Mouse (Mus musculus) MEL (cell line): Measurements from ENCODE around the gene Uap1. TPM values are rescaled to one million over a fixed set of nuclear protein-coding genes. Genes with fewer than 3 reads are reported as not detected.
A peak's percentile ranks its signal among the peaks of the same experiment; 100 is the strongest.

Experiments
- DNase-seq: peaks from one replicate; pipeline ENCODE4 v3.0.0; 2011; ENCODE audit warnings: low read depth, low spot score
- H3K27ac ChIP-seq: 2 replicates; pipeline ENCODE4 v1.5.1; 2012; ENCODE audit warnings: low read depth, mild to moderate bottlenecking, control low read depth, low read length, moderate library complexity; ENCODE audit not compliant: control insufficient read depth
- H3K27me3 ChIP-seq, 2 experiments: fragments of 150-350 bp in 1 of 2; sonication (generic) in 1 of 2; 2 replicates each; pipeline ENCODE4 v1.6.1; 2012; ENCODE audit warnings: low read length in 2 of 2, mild to moderate bottlenecking in 2 of 2, improper control_type of control experiment in 1 of 2, moderate library complexity in 1 of 2; ENCODE audit not compliant: insufficient read depth in 2 of 2, control insufficient read depth in 1 of 2
- H3K36me3 ChIP-seq, 2 experiments: 2 replicates each; pipeline ENCODE4 v1.6.1; 2012 to 2014; ENCODE audit warnings: low read length in 2 of 2, improper control_type of control experiment in 1 of 2, inconsistent platforms in 1 of 2, mild to moderate bottlenecking in 1 of 2; ENCODE audit not compliant: insufficient read depth in 2 of 2, control insufficient read depth in 1 of 2
- H3K4me1 ChIP-seq, 2 experiments: fragments of 150-350 bp in 1 of 2; sonication (generic) in 1 of 2; 2 replicates each; pipeline ENCODE4 v1.6.1; 2012; ENCODE audit warnings: low read length in 2 of 2, improper control_type of control experiment in 1 of 2, mild to moderate bottlenecking in 1 of 2; ENCODE audit not compliant: insufficient read depth in 2 of 2, control insufficient read depth in 1 of 2
- H3K4me3 ChIP-seq, 2 experiments: fragments of 150-350 bp in 1 of 2; sonication (generic) in 1 of 2; 2 replicates each; pipeline ENCODE4 v1.5.1; 2012; ENCODE audit warnings: low read depth in 2 of 2, low read length in 2 of 2, mild to moderate bottlenecking in 2 of 2, moderate library complexity in 2 of 2, control low read depth in 1 of 2, improper control_type of control experiment in 1 of 2; ENCODE audit not compliant: control insufficient read depth in 1 of 2, insufficient read depth in 1 of 2
- H3K79me2 ChIP-seq: 2 replicates; pipeline ENCODE4 v1.6.1; 2012; ENCODE audit warnings: mild to moderate bottlenecking, low read length, moderate library complexity; ENCODE audit not compliant: control insufficient read depth, poor library complexity, insufficient read depth
- H3K9ac ChIP-seq: 2 replicates; pipeline ENCODE4 v1.6.1; 2012; ENCODE audit warnings: low read depth, mild to moderate bottlenecking, control low read depth, low read length, moderate library complexity; ENCODE audit not compliant: control insufficient read depth, poor library complexity, severe bottlenecking
- H3K9me3 ChIP-seq: fragments of 150-350 bp; sonication (generic); replicated peaks from 2 replicates; pipeline ENCODE4 v1.6.1; 2012; ENCODE audit warnings: mild to moderate bottlenecking, low read length, improper control_type of control experiment, moderate library complexity; ENCODE audit not compliant: insufficient read depth
- BHLHE40 ChIP-seq: IDR thresholded peaks from 2 replicates; pipeline ENCODE4 v1.6.1; 2012; ENCODE audit warnings: low read depth, mild to moderate bottlenecking, inconsistent platforms, low read length, improper control_type of control experiment, borderline replicate concordance
- CHD1 ChIP-seq: IDR thresholded peaks from 2 replicates; pipeline ENCODE4 v1.6.1; 2012; ENCODE audit warnings: low read depth, mild to moderate bottlenecking, inconsistent platforms, low read length, improper control_type of control experiment
- CHD2 ChIP-seq: IDR thresholded peaks from 2 replicates; pipeline ENCODE4 v1.6.1; 2011; ENCODE audit warnings: low read length, improper control_type of control experiment
- E2F4 ChIP-seq: IDR thresholded peaks from 2 replicates; pipeline ENCODE4 v1.6.1; 2011; ENCODE audit warnings: low read depth, low read length, improper control_type of control experiment, borderline replicate concordance
- ELF1 ChIP-seq: IDR thresholded peaks from 2 replicates; pipeline ENCODE4 v1.6.1; 2014; ENCODE audit warnings: low read depth, mild to moderate bottlenecking, inconsistent platforms, low read length, improper control_type of control experiment, moderate library complexity
- EP300 ChIP-seq, 2 experiments: IDR thresholded peaks; 2 replicates each; pipeline ENCODE4 v1.6.1; 2011; ENCODE audit warnings: improper control_type of control experiment in 2 of 2, low read length in 2 of 2, low read depth in 1 of 2, mild to moderate bottlenecking in 1 of 2
- ETS1 ChIP-seq: IDR thresholded peaks from 2 replicates; pipeline ENCODE4 v1.6.1; 2012; ENCODE audit warnings: low read depth, mild to moderate bottlenecking, inconsistent platforms, low read length, improper control_type of control experiment, moderate library complexity
- JUND ChIP-seq: IDR thresholded peaks from 2 replicates; pipeline ENCODE4 v1.6.1; 2011; ENCODE audit warnings: low read depth, mild to moderate bottlenecking, improper control_type of control experiment, low read length
- MAX ChIP-seq: IDR thresholded peaks from 2 replicates; pipeline ENCODE4 v1.6.1; 2011; ENCODE audit warnings: low read length, improper control_type of control experiment
- MEF2A ChIP-seq: IDR thresholded peaks from 2 replicates; pipeline ENCODE4 v1.6.1; 2014; ENCODE audit warnings: low read depth, mild to moderate bottlenecking, inconsistent platforms, low read length, improper control_type of control experiment; ENCODE audit not compliant: poor library complexity, insufficient replicate concordance, severe bottlenecking; ENCODE audit errors: extremely low read depth
- MYB ChIP-seq: IDR thresholded peaks from 2 replicates; pipeline ENCODE4 v1.6.1; 2011; ENCODE audit warnings: mild to moderate bottlenecking, low read depth, low read length, improper control_type of control experiment
- MYC ChIP-seq: IDR thresholded peaks from 2 replicates; pipeline ENCODE4 v1.6.1; 2011; ENCODE audit warnings: low read depth, mild to moderate bottlenecking, low read length, improper control_type of control experiment, moderate library complexity
- NELFE ChIP-seq: IDR thresholded peaks from 2 replicates; pipeline ENCODE4 v1.6.1; 2011; ENCODE audit warnings: low read depth, low read length, improper control_type of control experiment
- NRF1 ChIP-seq: IDR thresholded peaks from 2 replicates; pipeline ENCODE4 v1.6.1; 2014; ENCODE audit warnings: low read depth, mild to moderate bottlenecking, inconsistent platforms, low read length, improper control_type of control experiment, moderate library complexity; ENCODE audit not compliant: poor library complexity, insufficient read depth, severe bottlenecking
- POLR2AphosphoS2 ChIP-seq: IDR thresholded peaks from 2 replicates; pipeline ENCODE4 v1.6.1; 2011; ENCODE audit warnings: low read length, improper control_type of control experiment
- POLR2AphosphoS5 ChIP-seq: IDR thresholded peaks from 2 replicates; pipeline ENCODE4 v1.6.1; 2012; ENCODE audit warnings: low read depth, borderline replicate concordance, mild to moderate bottlenecking, inconsistent platforms, low read length, moderate library complexity, mixed read lengths
- SIN3A ChIP-seq: IDR thresholded peaks from 2 replicates; pipeline ENCODE4 v1.6.1; 2012; ENCODE audit warnings: low read length, improper control_type of control experiment, inconsistent platforms
- SMC3 ChIP-seq: IDR thresholded peaks from 2 replicates; pipeline ENCODE4 v1.6.1; 2011; ENCODE audit warnings: low read depth, low read length, improper control_type of control experiment
- TAL1 ChIP-seq: IDR thresholded peaks from 2 replicates; pipeline ENCODE4 v1.6.1; 2012; ENCODE audit warnings: mild to moderate bottlenecking, inconsistent platforms, low read length, moderate library complexity, mixed read lengths
- TBP ChIP-seq: IDR thresholded peaks from 2 replicates; pipeline ENCODE4 v1.8.0; 2011; ENCODE audit warnings: low read depth, low read length, improper control_type of control experiment
- USF1 ChIP-seq: IDR thresholded peaks from 2 replicates; pipeline ENCODE4 v1.6.1; 2014; ENCODE audit warnings: low read depth, mild to moderate bottlenecking, inconsistent platforms, low read length, improper control_type of control experiment, moderate library complexity
- ZKSCAN1 ChIP-seq: IDR thresholded peaks from 2 replicates; pipeline ENCODE4 v1.6.1; 2012; ENCODE audit warnings: low read depth, mild to moderate bottlenecking, inconsistent platforms, low read length, improper control_type of control experiment, moderate library complexity
- ZMIZ1 ChIP-seq: IDR thresholded peaks from 2 replicates; pipeline ENCODE4 v1.6.1; 2012; ENCODE audit warnings: low read depth, mild to moderate bottlenecking, inconsistent platforms, low read length, improper control_type of control experiment, moderate library complexity
- polyA plus RNA-seq, 2 experiments: library from polyadenylated mRNA; stranded (reverse) in 1 of 2; unstranded in 1 of 2; fragments of >175 nt in 1 of 2; fragments of >200 nt in 1 of 2; gene quantifications; 2 replicates each; pipeline versions ENCODE4 v1.2.1 to v1.2.4; 2012; ENCODE audit warnings: low replicate concordance in 2 of 2, low read depth in 1 of 2; ENCODE audit not compliant: insufficient read length in 2 of 2, insufficient read depth in 1 of 2, missing spikeins in 1 of 2
- total RNA-seq: library from RNA; depleted of rRNA; stranded (reverse); fragments of 300-350 nt; gene quantifications from 2 replicates; pipeline ENCODE4 v1.2.3, GENCODE M21; 2012

Gene Uap1
- total and polyA plus RNA-seq, 3 experiments = 74.5 to 80.8 TPM; not detected in 1

DNA sequence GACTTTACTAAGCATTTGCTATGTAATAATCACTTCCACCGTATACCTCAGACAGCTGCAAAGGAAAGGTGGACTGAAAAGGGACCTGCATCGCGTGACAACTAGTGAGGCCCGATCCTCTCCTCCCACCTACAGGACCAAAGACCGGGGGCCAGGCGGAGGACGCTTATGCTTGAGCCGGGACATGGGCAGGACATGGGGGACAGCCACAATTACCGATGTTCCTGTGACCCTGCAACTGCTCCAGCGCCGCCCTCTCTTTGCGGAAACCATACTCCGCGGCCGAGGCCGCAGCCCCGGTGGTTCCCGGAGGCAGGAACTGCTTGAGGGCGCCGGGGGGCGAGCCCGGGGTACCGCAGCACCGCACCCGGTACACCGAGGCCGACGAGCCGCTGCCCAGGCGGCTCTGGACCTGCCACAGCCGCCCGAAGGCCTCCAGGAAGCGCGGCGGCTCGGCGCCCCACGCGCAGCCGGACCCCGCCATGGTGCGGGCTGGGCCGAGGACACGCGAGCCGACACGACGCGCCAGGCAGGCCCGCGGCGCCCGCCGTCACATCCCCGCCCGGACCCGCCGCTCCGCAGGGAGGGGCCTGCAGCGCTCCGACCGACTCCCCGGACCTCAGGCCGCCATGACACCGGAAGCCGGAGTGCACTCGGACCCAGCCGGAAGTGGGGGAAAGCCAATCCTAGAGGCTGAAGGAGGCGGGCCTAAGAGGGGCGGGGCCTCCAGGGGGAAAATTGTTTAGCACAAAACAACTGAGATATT lies 40.2 kb upstream of the Uap1 start, which contains the start of gene Uhmk1 (continued):
- no peak for TF ChIP-seq ZMIZ1
- TF ChIP-seq JUND = no peak
- TF ChIP-seq CHD2 = no peak
- TF ChIP-seq SMC3 = no peak

GRCm38 (mm10) chr1:170214383-170214756 lies 39.6 kb upstream of the Uap1 start:
- Histone ChIP-seq H3K36me3 (peaks cover 9 to 12% of the 10 kb centered on the region in 2 experiments), H3K79me2 (peaks cover 22% of the 10 kb centered on the region), H3K27me3 (no peaks in the 10 kb centered on the region), H3K4me3 (peak overlapping the region; percentile 99 to 100), H3K4me1 (peaks cover 4 to 7% of the 10 kb centered on the region in 2 experiments), H3K27ac (peak overlapping the region; percentile 50), H3K9me3 (no peaks in the 10 kb centered on the region), H3K9ac (peak overlapping the region; percentile 95)
- no peak for TF ChIP-seq POLR2AphosphoS5
- TF ChIP-seq MEF2A = no peak
- TF ChIP-seq SIN3A = 0 out of 2 replicates have a peak, but pooled peaks have one; percentile 3
- TF ChIP-seq CHD1 = 0 out of 2 replicates have a peak, but pooled peaks have one; percentile 10
- TF ChIP-seq POLR2AphosphoS2 = no peak
- no peak for TF ChIP-seq MAX
- TF ChIP-seq EP300 (IDR thresholded peaks at IDR 0.05; ENCODE audit: low read depth in 1 of 2, low read length in 2 of 2) = 0 out of 4 replicates have a peak, but pooled peaks of 1 of the 2 experiments have one; percentile 16
- no peak for TF ChIP-seq BHLHE40
- TF ChIP-seq E2F4 = no peak
- TF ChIP-seq NELFE = no peak
- no peak for TF ChIP-seq NRF1
- TF ChIP-seq ZKSCAN1 = no peak
- no peak for TF ChIP-seq ELF1
- no peak for TF ChIP-seq USF1
- no peak for TF ChIP-seq SMC3
- no peak for TF ChIP-seq TBP
- TF ChIP-seq ETS1 = no peak
- TF ChIP-seq MYC = no peak
- TF ChIP-seq MYB = no peak
- no peak for TF ChIP-seq TAL1
- no peak for TF ChIP-seq CHD2
- peak; percentile 65 for DNase-seq
